Mouse (Mus musculus): Measurements from ENCODE around the gene Gm45021.

DNA sequence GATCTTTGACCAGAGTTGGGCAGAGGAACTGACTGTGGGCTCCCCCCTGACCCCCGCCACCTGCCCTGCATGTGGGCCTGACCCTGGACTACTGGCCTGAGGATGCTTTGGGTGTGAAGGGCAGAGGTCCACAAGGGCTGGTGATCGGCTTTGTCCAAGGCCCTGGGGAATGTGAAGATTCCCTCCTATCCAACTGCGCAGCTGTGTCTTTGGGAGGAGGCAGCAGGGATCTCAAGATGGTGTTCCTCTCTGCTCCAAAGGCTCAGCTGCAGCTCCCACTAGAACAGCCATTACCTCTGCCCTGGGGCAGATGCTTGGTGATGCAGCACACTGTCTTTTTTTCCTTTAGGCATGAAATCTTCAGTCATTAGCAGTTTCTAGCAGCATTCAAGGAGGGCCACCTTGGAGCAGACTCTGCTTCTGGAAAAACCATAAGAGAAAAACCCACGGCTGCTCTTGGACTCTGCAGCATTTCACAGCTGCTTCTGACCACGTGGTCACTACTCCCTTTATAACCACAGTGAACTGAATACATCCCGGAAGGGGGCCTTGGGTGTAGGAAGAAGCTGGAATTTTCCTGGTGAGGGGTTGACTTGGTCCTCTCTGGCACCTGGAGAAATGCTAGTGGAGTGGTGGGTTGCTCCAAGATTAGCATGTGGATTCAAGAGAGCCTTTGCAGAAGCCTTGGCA lies 48.5 kb downstream of the Gm45021 start:
- no peak for TF ChIP-seq POLR2A (IDR thresholded peaks at IDR 0.05; ENCODE audit: extremely low read depth, insufficient read depth, low read length)
- TF ChIP-seq CTCF (IDR thresholded peaks at IDR 0.05; ENCODE audit: extremely low read depth, insufficient read depth, low read length) = no peak
